Mouse (Mus musculus) heart, embryonic 10.5 days (tissue): ENCODE results near the gene Tmcc2. TPM values are rescaled to one million over a fixed set of nuclear protein-coding genes. Genes with fewer than 3 reads are reported as not detected.

ENCODE experiments used
- DNase-seq: peaks from one replicate; pipeline ENCODE4 v3.0.0-alpha.2; 2017; ENCODE audit warnings: low spot score
- H3K27ac ChIP-seq: fragments of 300-500 bp; sonication (generic); 2 replicates; pipeline ENCODE4 v1.5.1; 2016; ENCODE audit warnings: mild to moderate bottlenecking
- H3K27me3 ChIP-seq: fragments of 300-500 bp; sonication (generic); 2 replicates; pipeline ENCODE4 v1.6.1; 2016; ENCODE audit warnings: mild to moderate bottlenecking; ENCODE audit not compliant: poor library complexity, insufficient read depth, severe bottlenecking
- H3K36me3 ChIP-seq: fragments of 300-500 bp; sonication (generic); 2 replicates; pipeline ENCODE4 v1.6.1; 2016; ENCODE audit warnings: mild to moderate bottlenecking, moderate library complexity
- H3K4me1 ChIP-seq: fragments of 300-500 bp; sonication (generic); 2 replicates; pipeline ENCODE4 v1.6.1; 2016; ENCODE audit warnings: mild to moderate bottlenecking
- H3K4me3 ChIP-seq: fragments of 300-500 bp; sonication (generic); 2 replicates; pipeline ENCODE4 v1.5.1; 2016; ENCODE audit warnings: mild to moderate bottlenecking, moderate library complexity
- H3K9me3 ChIP-seq: fragments of 300-500 bp; sonication (generic); 2 replicates; pipeline ENCODE4 v1.6.1; 2016; ENCODE audit warnings: mild to moderate bottlenecking, moderate library complexity
- WGBS: fragments of 180-500 bp; shearing (Covaris S2); methylation state at CpG from one replicate; pipeline ENCODE4 v1.1.7; 2016; 5-methylcytosine and 5-hydroxymethylcytosine counted together
- polyA plus RNA-seq: library from polyadenylated mRNA; unstranded; fragments of >200 nt; fragmentation: Nextera tagmentation; extraction: Ambion mirVana; gene quantifications from 2 replicates; pipeline ENCODE4 v1.2.1, GENCODE M21; 2016

The Tmcc2 gene
- polyA plus RNA-seq, 1 experiment from 2014 or later = 10.1 TPM

- H3K27me3 ChIP-seq = no peaks in the 10 kb centered on the region
- H3K4me3 ChIP-seq = no peak overlapping the region
- no peak for DNase-seq
- H3K27ac ChIP-seq = peak overlapping the region; percentile 13
- peaks cover 37% of the 10 kb centered on the region for H3K4me1 ChIP-seq
- peaks cover 24% of the 10 kb centered on the region for H3K36me3 ChIP-seq
- WGBS = 56% methylated on average over 17 of the region's 17 CpGs
- no peaks in the 10 kb centered on the region for H3K9me3 ChIP-seq
Observed at GRCm38 (mm10) chr1:132327477-132327876, 63.6 kb downstream of the Tmcc2 start.

- Histone ChIP-seq H3K36me3 (peaks cover 21% of the 10 kb centered on the region), H3K4me3 (no peak overlapping the region), H3K27me3 (no peaks in the 10 kb centered on the region), H3K9me3 (no peaks in the 10 kb centered on the region), H3K4me1 (peaks cover 44% of the 10 kb centered on the region), H3K27ac (no peak overlapping the region; the same call in 1 of the 2 replicates)
- DNase-seq = no peak
- 72% methylated on average over 9 of the region's 9 CpGs for WGBS
Observed at GRCm38 (mm10) chr1:132326777-132327176, 64.3 kb downstream of the Tmcc2 start.

- 38% methylated on average over 13 of the region's 13 CpGs for WGBS
- DNase-seq = no peak
- peaks cover 43% of the 10 kb centered on the region for H3K4me1 ChIP-seq
- H3K27me3 ChIP-seq = 0 out of 2 replicates have a peak, but pooled peaks cover 6% of the 10 kb centered on the region
- no peaks in the 10 kb centered on the region for H3K9me3 ChIP-seq
- H3K27ac ChIP-seq = peak overlapping the region; percentile 68
- H3K4me3 ChIP-seq = no peak overlapping the region
- peaks cover under 1% of the 10 kb centered on the region; the same call in 1 of the 2 replicates for H3K36me3 ChIP-seq
Observed at GRCm38 (mm10) chr1:132322711-132323542, 68.2 kb downstream of the Tmcc2 start.

GRCm38 (mm10) chr1:132321821-132322580 lies 69.1 kb downstream of the Tmcc2 start:
- 60% methylated on average over 7 of the region's 7 CpGs for WGBS
- DNase-seq = no peak
- no peaks in the 10 kb centered on the region for H3K36me3 ChIP-seq
- peak overlapping the region; percentile 68; the same call in 1 of the 2 replicates for H3K27ac ChIP-seq
- H3K27me3 ChIP-seq = peaks cover 15% of the 10 kb centered on the region; the same call in 1 of the 2 replicates
- no peaks in the 10 kb centered on the region for H3K9me3 ChIP-seq
- H3K4me3 ChIP-seq = no peak overlapping the region
- peaks cover 35% of the 10 kb centered on the region for H3K4me1 ChIP-seq

- H3K36me3 ChIP-seq = no peaks in the 10 kb centered on the region
- H3K27ac ChIP-seq = 0 out of 2 replicates have a peak overlapping the region, but pooled peaks have one; percentile 26
- H3K4me3 ChIP-seq = no peak overlapping the region
- H3K4me1 ChIP-seq = peaks cover 44% of the 10 kb centered on the region
- no peak for DNase-seq
- WGBS = 65% methylated on average over 5 of the region's 5 CpGs
- peaks cover 34% of the 10 kb centered on the region for H3K27me3 ChIP-seq
- no peaks in the 10 kb centered on the region for H3K9me3 ChIP-seq
Observed at GRCm38 (mm10) chr1:132319242-132319641, 71.8 kb downstream of the Tmcc2 start.

GRCm38 (mm10) chr1:132317894-132318863 lies 72.9 kb downstream of the Tmcc2 start:
- H3K27ac ChIP-seq = no peak overlapping the region
- no peaks in the 10 kb centered on the region for H3K9me3 ChIP-seq
- no peak overlapping the region for H3K4me3 ChIP-seq
- peaks cover 40% of the 10 kb centered on the region for H3K27me3 ChIP-seq
- no peaks in the 10 kb centered on the region for H3K36me3 ChIP-seq
- WGBS = 36% methylated on average over 8 of the region's 8 CpGs
- H3K4me1 ChIP-seq = peaks cover 42% of the 10 kb centered on the region
- DNase-seq = no peak

GRCm38 (mm10) chr1:132317413-132317812 lies 73.7 kb downstream of the Tmcc2 start:
- no peaks in the 10 kb centered on the region for H3K36me3 ChIP-seq
- H3K27ac ChIP-seq = no peak overlapping the region
- peaks cover 40% of the 10 kb centered on the region for H3K27me3 ChIP-seq
- H3K9me3 ChIP-seq = no peaks in the 10 kb centered on the region
- H3K4me3 ChIP-seq = no peak overlapping the region
- 76% methylated on average over 4 of the region's 4 CpGs for WGBS
- DNase-seq = no peak
- peaks cover 39% of the 10 kb centered on the region for H3K4me1 ChIP-seq

GRCm38 (mm10) chr1:132316625-132316994 lies 74.5 kb downstream of the Tmcc2 start:
- Histone ChIP-seq H3K27ac (peak overlapping the region; percentile 75; the same call in 1 of the 2 replicates), H3K9me3 (no peaks in the 10 kb centered on the region), H3K27me3 (peaks cover 40% of the 10 kb centered on the region), H3K36me3 (no peaks in the 10 kb centered on the region), H3K4me1 (peaks cover 40% of the 10 kb centered on the region), H3K4me3 (peak overlapping the region; percentile 75)
- DNase-seq = no peak
- WGBS = 40% methylated on average over 7 of the region's 7 CpGs

GRCm38 (mm10) chr1:132315889-132316624 lies 75.0 kb downstream of the Tmcc2 start, which contains the start of gene Nuak2:
TSS of gene Nuak2 (plus strand) at chr1:132316126.
- H3K4me3 ChIP-seq = peak within 1 kb of the TSS; percentile 75
- H3K36me3 ChIP-seq = no peaks in the 10 kb centered on the region
- peak; percentile 94 for DNase-seq
- H3K27me3 ChIP-seq = peaks cover 40% of the 10 kb centered on the region
- peaks cover 45% of the 10 kb centered on the region for H3K4me1 ChIP-seq
- peak within 1 kb of the TSS; percentile 75 for H3K27ac ChIP-seq
- H3K9me3 ChIP-seq = no peaks in the 10 kb centered on the region
- under 1% methylated on average over 63 of the region's 67 CpGs for WGBS

- no peaks in the 10 kb centered on the region for H3K9me3 ChIP-seq
- peaks cover 48% of the 10 kb centered on the region for H3K27me3 ChIP-seq
- no peaks in the 10 kb centered on the region for H3K36me3 ChIP-seq
- no peak overlapping the region for H3K4me3 ChIP-seq
- H3K27ac ChIP-seq = peak overlapping the region; percentile 49; the same call in 1 of the 2 replicates
- H3K4me1 ChIP-seq = peaks cover 46% of the 10 kb centered on the region
- WGBS = 55% methylated on average over 3 of the region's 3 CpGs
- no peak for DNase-seq
Observed at GRCm38 (mm10) chr1:132312703-132313102, 78.4 kb downstream of the Tmcc2 start.

GRCm38 (mm10) chr1:132312043-132312442 lies 79.0 kb downstream of the Tmcc2 start:
- no peaks in the 10 kb centered on the region for H3K36me3 ChIP-seq
- no peak for DNase-seq
- peaks cover 46% of the 10 kb centered on the region for H3K4me1 ChIP-seq
- peaks cover 46% of the 10 kb centered on the region for H3K27me3 ChIP-seq
- peak overlapping the region; percentile 72 for H3K27ac ChIP-seq
- no peaks in the 10 kb centered on the region for H3K9me3 ChIP-seq
- WGBS = 13% methylated on average over 2 of the region's 2 CpGs
- 0 out of 2 replicates have a peak overlapping the region, but pooled peaks have one; percentile 10 for H3K4me3 ChIP-seq
